Mouse (Mus musculus) G1E (cell line): ENCODE results near the gene Tjp3. TPM values are rescaled to one million over a fixed set of nuclear protein-coding genes. Genes with fewer than 3 reads are reported as not detected.
A peak's percentile ranks its signal among the peaks of the same experiment; 100 is the strongest.

ENCODE experiments used
- ATAC-seq: 2 replicates; pipeline ENCODE4 v1.8.0; 2016; ENCODE audit warnings: mild to moderate bottlenecking; ENCODE audit not compliant: insufficient number of reproducible peaks, poor library complexity, low FRiP score, severe bottlenecking; ENCODE audit errors: extremely low read depth
- DNase-seq: peaks from one replicate; pipeline ENCODE4 v3.0.0; 2012; ENCODE audit warnings: low spot score
- H3K27me3 ChIP-seq: 2 replicates; pipeline ENCODE4 v1.6.1; 2012; ENCODE audit warnings: mild to moderate bottlenecking, low read length, inconsistent platforms; ENCODE audit not compliant: insufficient read depth
- H3K36me3 ChIP-seq: replicated peaks from 2 replicates; pipeline ENCODE3; 2012; ENCODE audit warnings: mild to moderate bottlenecking, inconsistent platforms
- H3K4me1 ChIP-seq: 2 replicates; pipeline ENCODE4 v1.6.1; 2012; ENCODE audit warnings: low read depth, low read length, inconsistent platforms, mixed read lengths; ENCODE audit not compliant: insufficient read depth
- H3K4me3 ChIP-seq: 2 replicates; pipeline ENCODE4 v1.5.1; 2012; ENCODE audit warnings: low read depth, mild to moderate bottlenecking, inconsistent platforms, low read length, moderate library complexity, mixed read lengths
- H3K9me3 ChIP-seq: replicated peaks from 2 replicates; pipeline ENCODE4 v1.6.1; 2012; ENCODE audit warnings: inconsistent platforms
- CTCF ChIP-seq: IDR thresholded peaks from 2 replicates; pipeline ENCODE4 v1.5.1; 2012; ENCODE audit warnings: low read depth, low read length, inconsistent platforms, mixed read lengths
- GATA1 ChIP-seq: IDR thresholded peaks from 2 replicates; pipeline ENCODE4 v1.6.1; 2012; ENCODE audit warnings: borderline replicate concordance, low read length, inconsistent platforms, mixed read lengths
- GATA2 ChIP-seq: IDR thresholded peaks from 2 replicates; pipeline ENCODE4 v1.6.1; 2012; ENCODE audit warnings: low read depth, low read length, inconsistent platforms, borderline replicate concordance
- POLR2AphosphoS5 ChIP-seq: IDR thresholded peaks from 2 replicates; pipeline ENCODE4 v1.6.1; 2012; ENCODE audit warnings: low read depth, low read length, inconsistent platforms; ENCODE audit not compliant: insufficient replicate concordance
- TAL1 ChIP-seq: conservative IDR thresholded peaks from 2 replicates; pipeline ENCODE4 v1.6.1; 2012; ENCODE audit warnings: low read depth, low read length, inconsistent platforms, mixed read lengths
- polyA plus RNA-seq: library from polyadenylated mRNA; stranded (reverse); fragments of >175 nt; gene quantifications from 2 replicates; pipeline ENCODE4 v1.2.3, GENCODE M21; 2012
- total RNA-seq, 2 experiments: library from RNA; stranded (forward) in 1 of 2; stranded (reverse) in 1 of 2; fragments of 200-1000 nt in 1 of 2; fragments of >200 nt in 1 of 2; fragmentation: Nextera tagmentation in 1 of 2; gene quantifications; 2 replicates each; pipeline ENCODE4 v1.2.3; 2014 to 2017

Gene Tjp3
- total and polyA plus RNA-seq, 3 experiments = 1.4 to 1.8 TPM; not detected in 1

DNA sequence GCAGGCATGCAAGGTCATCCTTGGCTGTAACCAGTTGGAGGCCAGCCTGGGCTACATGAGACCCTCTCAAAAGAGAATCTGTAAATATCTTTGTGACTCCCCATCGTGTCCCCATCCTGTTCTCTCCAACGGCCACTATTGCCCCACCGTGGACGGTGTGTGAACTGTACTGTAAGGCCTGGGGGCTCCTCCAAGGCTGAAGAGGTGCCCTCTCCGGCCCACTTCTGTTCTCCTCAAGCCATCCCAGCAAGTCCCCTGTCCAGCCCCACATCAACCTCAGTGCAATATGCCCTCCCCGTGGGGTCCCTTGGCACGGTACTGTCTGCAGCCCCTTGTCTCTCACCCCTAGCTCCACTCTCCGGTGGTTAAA, 27.9 kb upstream of the Tjp3 start:
- Histone ChIP-seq H3K36me3 (peaks cover 76% of the 10 kb centered on the region), H3K27me3 (no peaks in the 10 kb centered on the region; the same call in 1 of the 2 replicates), H3K9me3 (no peaks in the 10 kb centered on the region), H3K4me1 (peaks cover 79% of the 10 kb centered on the region), H3K4me3 (peak overlapping the region; percentile 98; the same call in 1 of the 2 replicates)
- no peak for TF ChIP-seq GATA2
- no peak for TF ChIP-seq TAL1
- no peak for TF ChIP-seq GATA1
- no peak for TF ChIP-seq CTCF
- no peak for TF ChIP-seq POLR2AphosphoS5
- DNase-seq (no peak), ATAC-seq (no peak)

DNA sequence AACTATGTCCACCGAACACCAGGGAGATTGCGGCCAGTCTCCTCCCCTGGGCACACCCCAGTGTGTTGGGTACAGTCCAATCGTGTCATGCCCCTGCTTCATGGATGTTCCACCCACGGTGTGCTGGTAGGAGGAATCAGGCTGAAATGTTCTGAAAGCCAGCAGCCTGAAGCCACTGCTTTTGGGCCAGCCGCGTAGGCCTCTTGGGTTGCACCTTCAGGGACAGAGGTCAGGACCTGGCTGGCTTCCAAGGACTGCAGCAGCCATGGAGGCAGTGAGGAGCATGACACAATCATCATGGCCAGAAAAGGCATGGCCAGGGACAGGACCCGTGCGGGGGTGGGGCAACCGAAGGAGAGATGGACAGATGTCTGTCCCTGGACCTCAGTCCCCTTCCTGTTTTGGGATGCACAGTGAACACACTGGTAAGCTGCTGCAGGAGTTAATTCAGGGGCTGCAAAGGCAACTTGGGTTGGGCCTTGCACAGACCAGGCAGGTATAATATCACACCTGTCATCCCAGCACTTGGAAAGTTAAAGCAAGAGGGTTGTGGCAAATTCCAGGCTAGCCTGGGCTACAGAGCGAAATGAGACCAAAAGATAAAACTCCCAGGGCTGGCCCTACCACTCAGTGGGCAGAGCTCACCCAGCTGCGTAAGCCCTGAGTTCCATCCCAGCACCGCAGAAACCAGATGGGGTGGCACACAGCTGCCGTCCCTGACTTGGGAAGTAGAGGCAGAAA, 27.4 kb upstream of the Tjp3 start:
- H3K36me3 ChIP-seq = peaks cover 76% of the 10 kb centered on the region
- no peak for ATAC-seq

DNA sequence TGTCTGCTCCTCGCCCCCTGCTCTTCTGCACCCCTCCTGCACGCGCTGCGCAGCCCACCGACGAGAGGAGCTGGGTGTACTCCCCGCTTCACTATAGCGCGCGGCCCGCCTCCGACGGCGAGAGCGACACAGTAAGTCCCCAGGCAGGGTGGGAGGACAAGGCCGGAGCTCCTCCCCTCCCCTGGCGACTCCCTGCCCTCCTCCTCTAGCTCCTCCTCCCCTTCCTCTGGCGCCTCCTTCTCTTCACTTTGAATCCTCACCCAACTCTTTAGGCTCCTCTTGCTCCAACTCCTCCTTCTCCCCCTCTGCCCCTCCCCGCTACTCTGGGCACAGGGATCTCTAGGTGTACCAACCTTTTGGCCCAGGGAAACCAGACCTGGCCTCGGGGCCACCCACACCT, 25.9 kb upstream of the Tjp3 start:
- H3K4me1 ChIP-seq = peaks cover 75% of the 10 kb centered on the region
- ATAC-seq = no peak
- H3K9me3 ChIP-seq = no peaks in the 10 kb centered on the region
- peaks cover 76% of the 10 kb centered on the region for H3K36me3 ChIP-seq
- peak overlapping the region; percentile 49; the same call in 1 of the 2 replicates for H3K4me3 ChIP-seq
- no peaks in the 10 kb centered on the region for H3K27me3 ChIP-seq
- DNase-seq = peak; percentile 52
- TF ChIP-seq GATA2 = no peak
- no peak for TF ChIP-seq POLR2AphosphoS5
- TF ChIP-seq CTCF = no peak
- no peak for TF ChIP-seq GATA1
- TF ChIP-seq TAL1 = no peak

More for the DNA sequence above, 27.4 kb upstream of the Tjp3 start:
- no peaks in the 10 kb centered on the region; the same call in 1 of the 2 replicates for H3K27me3 ChIP-seq
- no peak for TF ChIP-seq GATA1
- TF ChIP-seq CTCF = no peak
- no peak for TF ChIP-seq TAL1
- no peaks in the 10 kb centered on the region for H3K9me3 ChIP-seq
- peaks cover 78% of the 10 kb centered on the region for H3K4me1 ChIP-seq
- H3K4me3 ChIP-seq = peak overlapping the region; percentile 98; the same call in 1 of the 2 replicates
- no peak for DNase-seq

DNA sequence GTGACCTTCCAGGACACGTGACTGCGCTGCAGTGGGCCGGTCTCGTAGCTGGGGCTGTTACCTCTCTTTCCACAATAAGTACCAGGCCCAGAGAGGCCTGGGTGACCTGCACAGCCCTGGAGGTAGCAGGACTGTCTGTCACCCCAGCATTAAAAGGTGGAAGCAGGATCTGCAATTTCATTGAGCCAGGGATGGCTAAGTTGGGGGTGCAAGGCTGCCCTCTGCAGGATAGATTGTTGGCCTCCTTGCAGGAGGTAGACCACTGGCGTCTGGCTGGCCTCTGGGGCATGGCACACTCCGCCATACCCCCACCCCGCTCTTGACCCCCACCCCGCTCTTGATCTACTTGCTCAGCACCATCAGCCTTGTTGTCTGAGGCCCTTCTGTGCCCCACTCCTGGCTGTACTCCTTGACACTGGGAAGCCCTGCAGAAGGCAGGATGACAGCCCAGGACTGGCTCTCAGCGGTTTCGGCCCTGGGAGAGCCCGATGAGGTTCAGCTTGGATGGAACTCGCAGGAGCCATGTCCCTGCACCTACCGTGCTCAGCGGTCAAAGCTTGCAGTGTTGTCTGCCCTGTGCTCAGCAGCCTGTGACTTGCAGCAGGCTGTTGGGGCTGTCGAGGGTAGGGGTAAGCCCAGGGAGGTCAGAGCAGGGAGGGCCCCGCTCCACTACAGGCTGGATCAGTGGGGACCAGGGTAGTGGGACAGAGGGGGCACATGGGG, 25.1 kb upstream of the Tjp3 start:
- peak overlapping the region; percentile 49; the same call in 1 of the 2 replicates for H3K4me3 ChIP-seq
- ATAC-seq (no peak), DNase-seq (peak; percentile 40)
- H3K4me1 ChIP-seq = peaks cover 69% of the 10 kb centered on the region
- H3K36me3 ChIP-seq = peaks cover 80% of the 10 kb centered on the region
- no peaks in the 10 kb centered on the region for H3K9me3 ChIP-seq
- no peaks in the 10 kb centered on the region for H3K27me3 ChIP-seq
- TF ChIP-seq TAL1 (no peak), POLR2AphosphoS5 (no peak), GATA2 (no peak), CTCF (no peak), GATA1 (no peak)

DNA sequence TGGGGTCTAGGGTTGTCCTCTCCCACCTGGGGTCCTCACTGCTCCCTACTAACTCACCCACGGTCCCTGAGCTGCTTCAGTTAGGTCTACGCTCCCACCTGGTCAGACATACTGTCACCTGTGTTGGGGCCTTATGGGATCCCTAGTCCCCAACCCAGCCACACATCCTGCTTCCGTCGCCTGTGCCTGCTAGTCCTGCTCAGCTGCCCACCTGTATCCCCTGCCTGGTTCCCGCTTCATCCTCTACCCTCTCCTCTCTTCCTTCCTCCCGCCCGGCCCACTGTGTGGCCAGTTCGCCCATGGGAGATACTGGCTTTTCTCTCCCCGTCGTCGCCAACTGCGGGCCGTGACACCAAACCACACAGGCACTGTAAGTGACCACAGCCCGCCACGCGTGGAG, 24.2 kb upstream of the Tjp3 start:
- no peak for TF ChIP-seq GATA1
- DNase-seq = no peak
- Histone ChIP-seq H3K36me3 (peaks cover 89% of the 10 kb centered on the region), H3K4me3 (no peak overlapping the region), H3K27me3 (no peaks in the 10 kb centered on the region), H3K9me3 (no peaks in the 10 kb centered on the region), H3K4me1 (peaks cover 78% of the 10 kb centered on the region)
- ATAC-seq = no peak

DNA sequence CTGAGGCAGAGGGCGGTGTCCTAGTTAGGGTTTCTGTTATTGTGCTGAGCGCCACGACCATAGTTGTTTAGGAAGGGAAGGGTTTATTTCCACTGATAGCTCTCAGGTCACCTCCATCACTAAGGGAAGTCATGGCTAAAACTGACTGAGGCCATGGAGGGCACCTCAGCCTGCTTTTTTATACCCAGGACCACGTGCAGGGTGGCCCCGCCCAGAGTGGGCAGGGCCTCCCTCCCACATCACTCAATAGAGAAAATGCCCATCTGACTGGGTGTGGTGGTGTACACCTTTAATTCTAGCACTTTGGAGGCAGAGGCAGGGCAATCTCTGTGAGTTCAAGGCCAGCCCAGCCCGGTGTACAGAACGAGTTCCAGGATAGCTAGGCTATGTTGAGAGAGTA, 22.8 kb upstream of the Tjp3 start:
- DNase-seq (no peak), ATAC-seq (no peak)
- Histone ChIP-seq H3K9me3 (no peaks in the 10 kb centered on the region), H3K36me3 (peaks cover 100% of the 10 kb centered on the region), H3K27me3 (no peaks in the 10 kb centered on the region), H3K4me1 (peaks cover 71% of the 10 kb centered on the region), H3K4me3 (no peak overlapping the region)
- TF ChIP-seq GATA2 = no peak
- no peak for TF ChIP-seq GATA1
- no peak for TF ChIP-seq POLR2AphosphoS5
- TF ChIP-seq TAL1 = no peak
- TF ChIP-seq CTCF = no peak
